Mouse (Mus musculus) cerebellum, adult 2 months (tissue): ENCODE measurements around the gene Zbtb48.

ENCODE experiments used
- CTCF ChIP-seq: fragments of 200-500 bp; IDR thresholded peaks from 2 replicates; pipeline ENCODE4 v1.5.1; 2011; ENCODE audit warnings: low read depth, mild to moderate bottlenecking, control low read depth, low read length, moderate library complexity, borderline replicate concordance; ENCODE audit not compliant: insufficient read depth
- POLR2A ChIP-seq: fragments of 200-500 bp; IDR thresholded peaks from 2 replicates; pipeline ENCODE4 v1.6.1; 2011; ENCODE audit warnings: low read length, control low read depth, borderline replicate concordance; ENCODE audit not compliant: insufficient read depth

DNA sequence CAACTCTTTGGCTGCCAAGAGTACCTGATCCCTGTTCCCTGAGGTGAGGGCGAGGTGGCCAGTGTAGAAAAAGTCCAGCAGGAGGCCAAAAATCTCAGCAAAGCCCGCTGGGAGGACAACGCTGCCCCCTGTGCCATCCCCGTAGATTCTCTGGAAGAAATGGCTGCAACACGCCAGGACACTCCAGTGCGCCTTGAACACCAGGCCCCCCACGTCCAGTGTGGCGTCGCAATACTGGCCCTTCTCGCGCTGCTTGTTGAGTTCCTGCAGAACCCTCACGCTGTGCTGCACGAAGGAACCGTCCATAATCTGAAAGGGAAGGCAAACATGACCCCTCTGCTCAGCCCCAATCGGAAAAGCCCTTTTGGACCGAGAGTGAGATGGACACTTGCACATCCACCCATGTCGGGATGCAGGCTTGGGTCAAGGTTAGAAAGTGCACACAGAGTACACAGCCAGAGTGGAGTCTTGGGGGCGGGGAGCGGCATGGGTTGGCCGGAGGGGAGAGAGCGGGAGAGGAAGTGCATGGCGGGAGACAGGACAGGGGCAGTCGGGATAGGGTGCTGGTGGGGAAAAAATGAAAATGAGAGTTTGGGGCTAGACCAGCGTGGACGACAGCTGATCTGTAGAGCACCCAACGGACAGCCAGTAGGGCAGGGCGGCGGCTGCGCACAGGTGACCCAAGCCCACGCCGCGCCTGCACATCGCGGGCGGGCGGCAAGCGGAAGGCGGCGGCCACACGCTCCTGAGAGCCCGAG lies 541 bp downstream of the Zbtb48 start:
- TF ChIP-seq CTCF (no peak), POLR2A (no peak)
